Mouse (Mus musculus) macrophage (primary cell): ENCODE measurements around the gene Sesn3. TPM values are rescaled to one million over a fixed set of nuclear protein-coding genes. Genes with fewer than 3 reads are reported as not detected.

Experiments
- H3K27ac ChIP-seq: fragments of 350-480 bp; formaldehyde crosslinking; 2 replicates; pipeline ENCODE4 v1.9.0; 2021
- H3K36me3 ChIP-seq: fragments of 350-480 bp; formaldehyde crosslinking; 2 replicates; pipeline ENCODE4 v1.9.0; 2021; ENCODE audit errors: inconsistent target
- H3K4me3 ChIP-seq: fragments of 350-480 bp; formaldehyde crosslinking; 2 replicates; pipeline ENCODE4 v1.9.0; 2021; ENCODE audit errors: inconsistent target
- H3K79me2 ChIP-seq: fragments of 350-480 bp; formaldehyde crosslinking; 2 replicates; pipeline ENCODE4 v1.9.0; 2021; ENCODE audit errors: inconsistent target
- WGBS: methylation state at CpG from one replicate; pipeline ENCODE4 v1.1.7; 2026; ENCODE audit warnings: inconsistent platforms; ENCODE audit not compliant: missing documents; 5-methylcytosine and 5-hydroxymethylcytosine counted together
- polyA plus RNA-seq: library from polyadenylated mRNA; stranded (reverse); fragments of 250-400 nt; gene quantifications from 3 replicates; pipeline ENCODE4 v1.2.4, GENCODE M21; 2018; ENCODE audit warnings: inconsistent platforms

Gene Sesn3
- polyA plus RNA-seq, 1 experiment from 2014 or later, result 4.9 TPM

DNA sequence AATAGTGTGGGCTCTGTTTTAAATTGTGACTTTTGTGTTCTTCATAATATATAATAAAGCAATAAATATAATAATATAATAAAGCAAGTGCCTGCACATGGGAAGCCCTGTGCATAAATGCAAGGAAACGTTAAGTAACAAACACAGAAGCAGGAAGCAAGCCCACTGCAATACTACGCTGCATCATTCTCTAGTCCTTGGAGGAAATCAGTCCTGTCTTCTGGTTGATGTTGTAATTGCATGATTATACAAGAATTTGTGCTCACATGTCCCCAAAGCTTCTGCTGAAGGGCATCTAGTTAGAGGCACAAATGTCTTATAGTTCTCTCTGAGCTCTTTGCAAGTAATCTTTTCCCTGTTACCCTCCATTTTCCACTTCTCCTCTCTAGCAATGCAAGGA, 6.3 kb upstream of the Sesn3 start:
- Histone ChIP-seq H3K4me3 (no peak overlapping the region), H3K27ac (no peak overlapping the region), H3K36me3 (no peaks in the 10 kb centered on the region), H3K79me2 (no peaks in the 10 kb centered on the region)
- 12% methylated on average over 2 of the region's 2 CpGs for WGBS

DNA sequence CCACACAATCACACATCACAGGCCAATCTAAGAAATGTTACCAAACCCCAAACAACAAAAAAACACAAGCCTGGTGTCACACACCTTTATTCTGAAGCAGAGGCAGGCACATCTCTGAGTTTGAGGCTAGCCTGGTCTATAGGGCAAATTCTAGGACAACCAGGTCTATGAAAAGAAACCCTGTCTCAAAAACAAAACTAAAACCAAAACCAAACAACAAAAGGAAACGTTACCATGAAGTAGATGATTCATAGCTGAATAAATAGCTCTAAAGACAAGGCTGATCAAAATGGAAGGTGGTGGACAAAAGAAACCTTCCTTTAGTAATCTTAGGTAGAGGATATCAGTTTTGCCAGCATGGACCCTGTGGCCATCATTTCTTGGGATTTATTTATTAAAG, 1.9 kb upstream of the Sesn3 start:
- no peak overlapping the region for H3K27ac ChIP-seq
- 15% methylated on average over 1 of the region's 1 CpGs for WGBS
- H3K36me3 ChIP-seq, result no peaks in the 10 kb centered on the region
- H3K79me2 ChIP-seq, result no peaks in the 10 kb centered on the region
- no peak overlapping the region for H3K4me3 ChIP-seq

DNA sequence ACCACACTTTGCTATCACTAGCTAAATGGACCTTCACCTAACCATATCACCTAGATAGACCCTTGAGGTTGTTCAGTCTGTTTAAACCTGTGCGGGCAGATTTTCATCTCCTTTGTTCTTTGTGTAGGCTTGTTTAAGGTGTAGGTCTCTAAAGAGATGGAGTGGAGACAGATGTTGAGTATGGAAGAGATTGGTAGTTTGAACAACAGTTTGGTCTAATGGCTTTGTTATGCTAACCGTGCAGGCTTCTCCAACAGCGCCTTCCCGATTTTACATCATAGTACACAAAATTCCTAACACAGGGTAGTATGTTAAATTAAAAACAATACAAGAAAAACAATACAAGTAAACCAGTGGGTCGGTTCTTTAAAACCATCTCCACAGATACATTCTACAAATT, 281 bp upstream of the Sesn3 start:
- H3K4me3 ChIP-seq, result no peak overlapping the region
- no peak overlapping the region for H3K27ac ChIP-seq
- H3K79me2 ChIP-seq, result no peaks in the 10 kb centered on the region
- no peaks in the 10 kb centered on the region for H3K36me3 ChIP-seq
- WGBS, result 64% methylated on average over 5 of the region's 5 CpGs

DNA sequence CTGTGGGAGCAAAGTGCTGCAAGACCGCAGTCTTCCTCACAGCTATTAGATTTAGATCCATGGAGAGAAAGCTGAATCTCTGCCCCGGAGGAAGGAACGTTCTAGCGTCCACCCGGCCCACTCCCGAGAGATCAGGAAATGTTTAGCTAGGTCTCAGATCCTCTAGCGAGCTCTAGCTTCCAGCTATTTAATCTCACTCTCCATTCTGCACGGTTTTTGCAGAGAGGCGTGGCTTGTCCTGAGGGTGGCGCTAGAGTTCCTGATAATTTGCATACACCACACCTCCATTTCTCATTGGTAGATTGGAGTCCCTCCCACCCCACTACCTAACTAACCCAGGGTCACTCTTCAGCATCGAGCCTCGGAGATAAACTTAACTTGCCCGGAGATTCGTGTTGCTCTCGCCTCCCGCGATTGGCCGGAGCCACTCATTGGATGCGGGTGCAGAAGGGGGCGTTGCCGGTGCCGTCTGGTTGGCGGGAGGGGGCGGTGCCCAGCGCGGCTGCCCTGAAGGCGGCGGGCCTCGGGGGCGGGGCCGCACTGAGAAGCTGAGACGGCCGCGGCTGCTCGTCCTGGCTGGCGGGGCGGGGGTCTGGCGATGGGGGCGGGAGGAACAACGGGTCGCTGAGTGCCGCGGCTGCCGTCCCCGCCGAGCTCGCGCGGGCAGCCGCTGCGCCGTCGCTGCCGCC, 1.1 kb downstream of the Sesn3 start:
- H3K4me3 ChIP-seq, result peak overlapping the region; percentile 30
- 1% methylated on average over 53 of the region's 54 CpGs for WGBS
- H3K36me3 ChIP-seq, result no peaks in the 10 kb centered on the region
- H3K27ac ChIP-seq, result peak overlapping the region; percentile 58
- H3K79me2 ChIP-seq, result no peaks in the 10 kb centered on the region

DNA sequence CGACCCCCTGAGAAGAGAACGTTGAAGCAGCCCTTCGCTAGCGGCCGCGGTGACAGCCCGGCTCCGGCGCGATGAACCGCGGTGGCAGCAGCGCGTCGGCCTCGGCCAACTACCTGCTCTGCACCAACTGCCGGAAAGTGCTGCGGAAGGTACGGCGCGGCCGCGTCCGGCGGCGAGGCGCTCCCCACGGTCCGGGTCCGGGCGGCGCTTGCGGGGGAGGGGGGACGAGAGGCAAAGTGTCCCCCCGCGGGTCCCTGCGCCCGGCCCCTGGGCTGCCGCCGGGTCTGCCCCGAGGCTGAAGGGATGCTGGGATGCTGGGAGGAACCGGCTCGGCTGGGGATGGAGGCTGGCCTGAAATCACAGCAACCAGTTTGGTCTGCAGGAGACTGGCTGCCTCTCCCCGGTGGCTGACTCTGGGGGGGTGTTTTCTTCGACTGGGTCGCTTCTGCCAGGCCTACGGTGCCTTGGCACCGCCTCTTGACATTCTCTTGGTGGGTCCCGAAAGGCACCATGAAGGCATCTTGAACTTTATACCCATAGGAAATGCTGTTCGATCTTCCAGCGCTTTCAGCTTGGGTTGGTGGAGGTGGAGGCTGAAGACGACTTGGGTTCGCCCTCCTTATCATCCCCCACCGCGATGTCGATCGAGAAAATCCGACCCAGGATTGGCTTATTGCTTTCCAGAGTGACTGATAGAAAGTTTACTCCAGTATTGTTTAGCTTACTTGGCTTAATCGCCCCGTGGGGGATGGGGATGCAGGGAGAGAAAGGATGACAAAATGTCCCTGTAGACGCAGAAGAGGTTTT, 1.8 kb downstream of the Sesn3 start:
- H3K36me3 ChIP-seq, result no peaks in the 10 kb centered on the region
- no peak overlapping the region for H3K27ac ChIP-seq
- peak overlapping the region; percentile 46 for H3K4me3 ChIP-seq
- under 1% methylated on average over 61 of the region's 61 CpGs for WGBS
- no peaks in the 10 kb centered on the region for H3K79me2 ChIP-seq

DNA sequence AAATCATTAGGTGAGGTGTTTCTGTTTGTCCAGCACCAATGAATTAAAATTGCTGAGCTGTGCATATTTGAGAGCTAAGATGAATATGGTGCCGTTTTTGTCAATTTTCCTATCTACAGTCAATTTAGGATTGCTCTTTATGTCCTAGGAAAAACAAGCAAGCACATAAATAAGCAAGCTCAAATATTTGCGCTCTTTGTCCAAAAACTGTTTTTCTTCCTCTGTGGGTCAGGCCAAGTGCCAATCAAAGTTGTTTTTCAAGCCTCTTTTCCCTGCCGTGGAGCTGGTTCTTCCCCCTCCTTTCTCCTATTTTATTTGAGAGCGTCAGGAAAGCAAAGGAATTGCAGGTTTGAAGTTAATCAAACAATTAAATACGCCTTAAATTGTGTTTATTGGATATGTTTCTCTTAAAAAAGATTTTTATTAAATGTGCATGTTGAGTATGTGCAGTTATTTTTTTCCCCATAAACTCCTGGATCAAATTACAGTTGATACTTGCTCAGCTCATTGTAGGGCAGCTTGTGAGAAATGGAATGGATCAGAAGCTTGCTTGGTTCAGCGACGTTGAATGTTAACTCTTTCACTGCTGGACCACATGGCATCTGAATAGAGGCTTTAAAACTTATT, 2.6 kb downstream of the Sesn3 start:
- WGBS, result 27% methylated on average over 7 of the region's 7 CpGs
- Histone ChIP-seq H3K79me2 (no peaks in the 10 kb centered on the region), H3K4me3 (peak overlapping the region; percentile 46; the same call in 1 of the 2 replicates), H3K36me3 (no peaks in the 10 kb centered on the region), H3K27ac (no peak overlapping the region)

DNA sequence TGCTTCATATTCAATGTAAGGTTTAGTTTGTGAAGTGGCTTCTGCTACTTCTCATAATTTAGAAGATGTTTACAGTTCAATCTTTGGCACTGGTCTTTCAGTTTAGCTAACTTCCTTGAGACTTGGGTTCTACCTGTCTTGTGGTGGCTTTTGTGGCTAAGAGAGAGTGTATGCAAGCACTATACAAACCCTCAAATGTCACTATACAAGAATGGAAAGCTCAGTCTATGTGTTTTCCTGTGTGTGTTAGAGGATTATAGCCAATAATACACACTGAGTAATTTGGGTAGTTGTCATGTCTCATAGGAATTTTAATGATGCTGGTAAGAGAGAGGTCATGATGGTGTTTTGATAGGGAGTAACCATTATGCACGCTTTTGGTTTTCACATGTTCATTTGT, 5.8 kb downstream of the Sesn3 start:
- no peaks in the 10 kb centered on the region for H3K79me2 ChIP-seq
- no peaks in the 10 kb centered on the region for H3K36me3 ChIP-seq
- WGBS, result 83% methylated on average over 1 of the region's 1 CpGs
- H3K27ac ChIP-seq, result no peak overlapping the region
- no peak overlapping the region for H3K4me3 ChIP-seq

DNA sequence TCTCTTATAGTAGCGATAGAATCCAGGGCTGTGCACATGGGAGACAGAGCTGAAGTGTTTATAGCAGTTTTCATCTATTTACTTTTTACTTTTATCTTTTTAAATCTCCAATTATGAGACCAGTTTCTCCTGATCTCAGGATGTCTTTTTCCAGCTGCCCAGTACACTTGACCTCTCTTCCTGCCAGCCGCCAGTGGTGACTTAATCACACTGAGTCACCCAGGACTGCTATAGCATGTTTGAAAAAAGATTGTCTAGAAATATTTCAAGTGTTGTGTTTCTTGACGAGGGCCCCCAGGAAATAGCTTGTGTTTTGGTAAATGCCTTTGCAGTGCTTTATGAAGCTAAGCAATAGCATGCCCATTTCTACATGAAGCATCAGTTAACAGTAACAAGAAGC, 10.2 kb downstream of the Sesn3 start:
- H3K36me3 ChIP-seq, result no peaks in the 10 kb centered on the region
- no peak overlapping the region for H3K27ac ChIP-seq
- no peak overlapping the region for H3K4me3 ChIP-seq
- 50% methylated on average over 2 of the region's 3 CpGs for WGBS
- no peaks in the 10 kb centered on the region for H3K79me2 ChIP-seq

DNA sequence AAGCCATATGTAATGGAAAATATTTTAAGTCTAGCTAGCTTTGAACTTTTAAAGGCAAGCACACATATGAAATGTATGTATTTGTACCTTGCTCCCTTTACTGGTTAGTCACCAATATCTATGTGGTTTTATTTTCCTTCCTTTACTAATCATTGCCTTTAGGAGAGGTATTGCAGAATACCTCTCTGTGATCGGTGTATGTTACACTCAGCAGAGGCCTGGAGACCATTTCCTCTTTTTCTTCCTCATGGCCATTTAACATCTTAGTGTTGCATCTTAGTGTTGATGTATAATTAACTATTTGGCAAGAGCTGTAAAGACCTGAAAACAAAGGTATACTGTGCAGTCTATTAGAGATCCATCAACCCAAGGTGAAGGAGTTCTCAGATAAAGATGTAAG, 12.4 kb downstream of the Sesn3 start:
- Histone ChIP-seq H3K4me3 (no peak overlapping the region), H3K27ac (no peak overlapping the region), H3K36me3 (no peaks in the 10 kb centered on the region), H3K79me2 (no peaks in the 10 kb centered on the region)
- WGBS, result 23% methylated on average over 1 of the region's 1 CpGs

DNA sequence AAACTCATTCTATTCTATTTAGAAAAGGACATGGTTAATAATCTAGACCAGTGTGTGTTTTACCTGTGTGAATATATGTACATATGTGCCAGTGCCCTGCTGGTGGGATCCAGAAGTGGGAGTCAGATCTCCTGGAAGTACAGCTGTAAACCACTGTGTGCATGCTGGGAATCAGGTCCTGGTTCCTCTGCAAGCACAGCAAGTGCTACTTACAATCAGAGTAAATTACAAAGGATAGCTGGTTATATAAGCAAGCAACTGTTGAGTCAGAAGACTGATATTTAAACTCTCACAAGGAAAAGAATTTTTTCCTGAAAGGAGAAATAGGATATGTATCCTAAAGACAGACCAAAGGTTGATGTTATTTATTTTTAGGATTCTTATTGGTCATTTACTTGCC, 13.6 kb downstream of the Sesn3 start:
- Histone ChIP-seq H3K27ac (no peak overlapping the region), H3K79me2 (no peaks in the 10 kb centered on the region), H3K36me3 (no peaks in the 10 kb centered on the region), H3K4me3 (no peak overlapping the region)

DNA sequence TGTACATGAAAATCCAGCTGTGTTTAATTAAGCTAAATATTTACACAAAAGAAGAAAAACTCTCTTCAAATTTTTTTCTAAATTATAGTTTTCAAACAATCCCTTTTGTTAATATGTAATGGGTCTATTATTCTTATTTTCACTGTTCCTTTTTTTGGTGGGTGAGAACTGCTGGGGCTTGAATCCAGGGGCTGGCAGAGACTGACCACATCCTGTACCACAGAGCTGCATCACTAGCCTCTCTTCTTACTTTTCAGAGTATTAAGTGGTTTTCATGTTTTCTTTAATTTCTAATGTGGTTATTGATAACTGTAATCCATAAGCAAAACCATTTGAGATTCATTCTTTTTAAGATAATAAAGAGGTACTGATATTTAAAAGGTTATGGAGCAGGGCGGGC, 19.0 kb downstream of the Sesn3 start:
- no peaks in the 10 kb centered on the region for H3K36me3 ChIP-seq
- H3K79me2 ChIP-seq, result no peaks in the 10 kb centered on the region
- WGBS, result 80% methylated on average over 1 of the region's 1 CpGs
- no peak overlapping the region for H3K4me3 ChIP-seq
- no peak overlapping the region for H3K27ac ChIP-seq

DNA sequence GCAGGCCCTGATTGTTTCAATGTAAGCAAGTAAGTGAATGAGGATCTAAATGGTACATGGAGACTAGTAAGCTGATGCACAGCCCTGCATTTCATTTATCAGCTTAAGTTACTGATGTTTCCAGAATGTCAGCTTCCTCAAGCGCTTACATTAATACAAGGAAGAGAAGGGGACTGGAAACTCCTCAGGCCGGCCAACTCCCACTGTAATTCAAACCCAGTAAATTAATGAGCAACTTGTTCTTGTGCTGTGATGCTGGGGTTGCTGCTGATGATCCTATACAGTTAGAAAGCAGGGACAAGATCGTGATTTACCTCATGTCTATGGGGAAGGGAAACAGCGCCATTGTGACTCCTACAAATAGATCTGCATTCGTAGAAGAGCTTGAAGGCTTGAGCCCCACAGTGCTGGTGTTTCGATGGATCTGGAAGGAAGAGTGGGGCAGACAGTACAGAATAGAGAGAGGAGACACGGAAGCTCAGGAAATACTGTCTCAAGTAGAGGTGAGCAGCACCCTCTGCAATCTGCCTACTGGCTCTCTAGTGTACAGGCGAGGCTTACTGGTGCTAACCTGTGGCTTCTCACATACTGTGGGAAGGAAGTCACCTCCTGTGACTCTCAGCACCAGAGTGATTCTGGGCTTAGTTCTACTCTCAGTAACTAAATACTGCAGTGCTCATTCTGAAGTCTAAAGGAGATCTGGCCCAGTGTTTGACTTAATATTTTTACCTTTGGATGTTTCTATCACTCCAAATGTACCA, 21.0 kb downstream of the Sesn3 start:
- no peak overlapping the region for H3K27ac ChIP-seq
- no peak overlapping the region for H3K4me3 ChIP-seq
- H3K36me3 ChIP-seq, result no peaks in the 10 kb centered on the region
- 96% methylated on average over 8 of the region's 8 CpGs for WGBS
- H3K79me2 ChIP-seq, result no peaks in the 10 kb centered on the region

DNA sequence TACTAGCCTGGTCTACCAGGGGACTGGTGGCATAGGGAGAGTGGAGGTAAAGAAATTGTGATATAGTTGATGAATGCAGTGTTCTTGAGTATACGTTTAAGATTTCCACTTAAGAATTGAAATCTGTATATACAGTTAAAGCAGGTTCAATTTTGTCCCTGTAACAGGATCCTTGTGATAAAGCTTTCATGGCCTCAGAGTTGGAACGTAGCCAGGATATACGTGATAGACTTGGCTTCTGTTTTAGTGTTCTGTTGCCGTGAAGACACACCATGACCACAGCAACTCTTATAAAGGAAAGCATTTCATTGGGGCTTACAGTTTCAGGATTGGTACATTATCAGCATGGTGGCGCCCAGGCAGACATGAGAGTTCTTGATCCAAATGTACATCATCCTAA, 22.3 kb downstream of the Sesn3 start:
- WGBS, result 93% methylated on average over 5 of the region's 5 CpGs
- no peaks in the 10 kb centered on the region for H3K36me3 ChIP-seq
- no peaks in the 10 kb centered on the region for H3K79me2 ChIP-seq
- no peak overlapping the region for H3K4me3 ChIP-seq
- H3K27ac ChIP-seq, result no peak overlapping the region

DNA sequence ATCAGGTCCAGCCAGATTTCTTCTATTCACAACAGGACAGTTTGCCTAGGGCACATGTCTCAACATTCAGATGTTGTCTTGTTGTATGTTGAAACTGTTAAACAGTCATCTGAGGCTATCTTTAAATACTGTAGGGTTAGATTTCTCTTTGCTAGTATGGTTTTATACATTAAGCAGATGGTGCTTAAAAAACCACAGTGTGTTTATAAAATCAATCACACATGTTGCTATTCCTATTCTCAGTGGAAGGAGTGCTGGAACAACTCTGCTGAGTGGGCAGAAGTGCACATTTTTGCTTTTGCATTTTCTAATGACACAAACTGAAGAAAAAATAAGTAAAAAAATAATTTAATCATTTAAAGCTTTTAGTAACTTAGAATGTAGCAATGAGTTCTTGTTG, 25.0 kb downstream of the Sesn3 start:
- no peak overlapping the region for H3K4me3 ChIP-seq
- no peaks in the 10 kb centered on the region for H3K79me2 ChIP-seq
- H3K27ac ChIP-seq, result no peak overlapping the region
- no peaks in the 10 kb centered on the region for H3K36me3 ChIP-seq

DNA sequence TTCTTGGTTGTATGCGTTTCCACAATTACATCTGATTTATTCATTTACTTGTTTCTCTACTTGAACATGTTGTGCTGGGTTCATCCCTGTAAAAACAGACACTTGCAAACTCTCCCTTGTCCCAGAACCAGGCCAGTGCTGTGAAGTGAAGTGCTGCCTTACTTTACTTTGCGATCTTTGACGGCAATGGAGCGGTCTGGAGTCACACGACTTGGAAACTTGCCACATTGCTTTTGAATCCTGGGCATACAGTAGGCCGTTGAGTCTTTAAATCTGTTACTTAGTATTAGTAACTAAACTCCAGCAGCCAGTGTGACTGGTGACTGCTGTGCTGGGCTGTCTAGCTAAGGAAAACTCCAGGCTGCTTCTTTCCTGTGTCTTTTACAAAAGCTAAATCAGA, 25.9 kb downstream of the Sesn3 start:
- Histone ChIP-seq H3K36me3 (no peaks in the 10 kb centered on the region), H3K4me3 (no peak overlapping the region), H3K79me2 (no peaks in the 10 kb centered on the region), H3K27ac (no peak overlapping the region)
- WGBS, result 87% methylated on average over 6 of the region's 6 CpGs
